9 mouse cellular contexts compared by ENCODE assay signal in the genomic region with DNA sequence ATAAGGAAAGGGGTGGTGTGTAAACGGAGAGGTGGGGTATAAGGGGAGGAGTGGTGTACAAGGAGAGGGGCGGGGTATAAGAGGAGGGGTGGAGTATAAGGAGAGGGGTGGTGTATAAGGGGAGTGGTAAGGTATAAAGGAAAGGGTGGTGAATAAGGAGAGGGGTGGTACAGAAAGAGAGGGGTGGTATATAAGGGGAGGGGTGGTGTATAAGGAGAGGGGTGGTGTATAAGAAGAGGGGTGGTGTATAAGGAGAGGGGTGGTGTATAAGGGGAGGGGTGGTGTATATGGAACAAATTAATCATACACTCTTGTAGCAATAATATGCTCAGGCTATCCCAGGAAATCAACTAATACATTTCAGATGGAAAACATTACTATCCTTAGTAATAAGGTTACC. TPM values are rescaled to one million over a fixed set of nuclear protein-coding genes. Genes with fewer than 3 reads are reported as not detected.
DNase-seq lines count a peak whose midpoint lies in the region; ATAC-seq and TF ChIP-seq lines count a peak whose summit lies in the region.
"Had no signal": no experiment of that assay in that cellular context is flagged by ENCODE, and none has a peak within 500 bp of the region (broad histone marks: within the 10 kb centered on the region; RNA-seq: fewer than 3 reads in every experiment).

No protein-coding gene starts in this region.

- no peak overlapping the region for H3K27ac ChIP-seq in kidney, postnatal 0 days
- no peak overlapping the region for H3K27ac ChIP-seq in limb, embryonic 13.5 days

- WGBS in kidney, postnatal 0 days: 36% methylated on average over 2 of the region's 2 CpGs
- WGBS in limb, embryonic 13.5 days: 42% methylated on average over 2 of the region's 2 CpGs

- no peak overlapping the region for H3K9ac ChIP-seq in kidney, postnatal 0 days (ENCODE audit: low read depth, low read length)
- H3K9ac ChIP-seq in limb, embryonic 13.5 days: no peak overlapping the region

- no peak overlapping the region for H3K4me2 ChIP-seq in kidney, postnatal 0 days (ENCODE audit: low read length)
- no peak overlapping the region for H3K4me2 ChIP-seq in limb, embryonic 13.5 days (replicated peaks)

- peak; percentile 97 for ATAC-seq in kidney, postnatal 0 days (replicated peaks; ENCODE audit: low FRiP score, low read depth)
- ATAC-seq in erythroblast, adult 5-6 weeks (replicated peaks; ENCODE audit: low FRiP score, poor library complexity, severe bottlenecking): peak; percentile 84
- peak; percentile 97 for ATAC-seq in limb, embryonic 13.5 days (ENCODE audit: low FRiP score, low read depth)
- ATAC-seq in neutrophil, adult 5-6 weeks (ENCODE audit: extremely low read depth, insufficient number of reproducible peaks, low FRiP score, poor library complexity, severe bottlenecking): peak; percentile 68

- no peak for DNase-seq in kidney, postnatal 0 days (ENCODE audit: low spot score)
- no peak for DNase-seq in kidney, postnatal 4 days
- DNase-seq in T-cell, adult 2 months (ENCODE audit: low spot score): no peak
- DNase-seq in cerebellum, postnatal 10 days: no peak
- no peak for DNase-seq in layer of hippocampus, adult 9-10 months (ENCODE audit: low spot score)
- DNase-seq: layer of hippocampus, postnatal 36 days had no signal

- H3K4me3 ChIP-seq in kidney, postnatal 0 days (replicated peaks; ENCODE audit: low read depth, low read length): no peak overlapping the region
- no peak overlapping the region for H3K4me3 ChIP-seq in limb, embryonic 13.5 days

- no peaks in the 10 kb centered on the region for H3K27me3 ChIP-seq in kidney, postnatal 0 days (ENCODE audit: insufficient read depth, low read length)
- no peaks in the 10 kb centered on the region for H3K27me3 ChIP-seq in limb, embryonic 13.5 days

- no peaks in the 10 kb centered on the region for H3K4me1 ChIP-seq in kidney, postnatal 0 days (replicated peaks; ENCODE audit: insufficient read depth, low read length)
- no peaks in the 10 kb centered on the region for H3K4me1 ChIP-seq in limb, embryonic 13.5 days

- no peaks in the 10 kb centered on the region for H3K9me3 ChIP-seq in kidney, postnatal 0 days (replicated peaks; ENCODE audit: low read length)
- no peaks in the 10 kb centered on the region for H3K9me3 ChIP-seq in limb, embryonic 13.5 days

- H3K36me3 ChIP-seq in kidney, postnatal 0 days (ENCODE audit: insufficient read depth, low read length): no peaks in the 10 kb centered on the region
- peaks cover under 1% of the 10 kb centered on the region; the same call in 1 of the 2 replicates for H3K36me3 ChIP-seq in limb, embryonic 13.5 days

- no peak for TF ChIP-seq CTCF in kidney, postnatal 0 days (IDR thresholded peaks at IDR 0.05; ENCODE audit: low read depth)

RNA-seq across cellular contexts. Expression of a gene that starts 15.1 kb away (rescaled TPM):
- polyA plus RNA-seq in kidney, postnatal 0 days (2015; fragmentation: Nextera tagmentation; extraction: Ambion mirVana): 1.1 and 1.2 TPM in 2 replicates
- total RNA-seq in erythroblast, adult 5-6 weeks (2015; ENCODE audit: low replicate concordance): 0.19 and 0.42 TPM in 2 replicates
- total RNA-seq in erythroblast, adult 5-6 weeks (2017; ENCODE audit: low replicate concordance): not detected in 2 replicates
- polyA plus RNA-seq in limb, embryonic 13.5 days (2015; fragmentation: Nextera tagmentation; extraction: Ambion mirVana): 11.4 and 11.8 TPM in 2 replicates
- total RNA-seq in neutrophil, adult 5-6 weeks (2017): 0.35 and 0.61 TPM in 2 replicates

RNA-seq across cellular contexts. Expression of a gene that starts 15.2 kb away (rescaled TPM):
- 42.7 and 50.6 TPM in 2 replicates for polyA plus RNA-seq in kidney, postnatal 0 days (2015; fragmentation: Nextera tagmentation; extraction: Ambion mirVana)
- total RNA-seq in erythroblast, adult 5-6 weeks (2015; ENCODE audit: low replicate concordance): not detected in 2 replicates
- total RNA-seq in erythroblast, adult 5-6 weeks (2017; ENCODE audit: low replicate concordance): 0.42 and 2.0 TPM in 2 replicates
- 77.7 and 78.6 TPM in 2 replicates for polyA plus RNA-seq in limb, embryonic 13.5 days (2015; fragmentation: Nextera tagmentation; extraction: Ambion mirVana)
- total RNA-seq in neutrophil, adult 5-6 weeks (2017): 1.1 and 1.2 TPM in 2 replicates
